Comparison of ENCODE assay signal across 13 mouse cellular contexts in the genomic region with DNA sequence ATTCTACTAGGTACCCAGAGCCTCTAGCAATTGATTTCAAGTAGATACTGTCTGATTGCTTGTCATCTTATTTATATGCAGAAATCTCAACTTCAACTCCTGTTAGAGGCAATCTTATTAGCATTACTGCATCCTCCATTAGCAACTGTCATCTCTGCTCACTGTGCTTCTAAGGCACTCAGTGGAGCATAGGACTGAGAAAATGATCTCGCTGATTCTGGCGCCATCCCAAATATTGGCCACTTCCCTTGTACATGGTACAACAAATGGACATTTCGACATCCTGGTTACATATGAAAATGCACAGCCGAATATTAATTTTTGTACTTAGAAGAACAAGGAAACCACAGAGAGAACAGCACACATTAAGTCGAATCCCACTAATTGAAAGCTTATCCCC.
"Had no signal": no experiment of that assay in that cellular context is flagged by ENCODE, and none has a peak within 500 bp of the region (broad histone marks: within the 10 kb centered on the region; RNA-seq: fewer than 3 reads in every experiment).

No protein-coding gene starts in this region.

- DNase-seq: kidney, postnatal 10 days; kidney, postnatal 4 days; lung, adult 2 months; lung, postnatal 14 days; thymus, postnatal 4 days had no signal

- H3K4me1 ChIP-seq: limb, embryonic 10.5 days; liver, embryonic 15.5 days; neural tube, embryonic 12.5 days had no signal

- H3K9me3 ChIP-seq: limb, embryonic 10.5 days; liver, embryonic 15.5 days; neural tube, embryonic 12.5 days had no signal

- H3K27me3 ChIP-seq: liver, embryonic 15.5 days; neural tube, embryonic 12.5 days had no signal

- H3K27ac ChIP-seq: layer of hippocampus, adult 2 months; limb, embryonic 10.5 days; liver, embryonic 15.5 days; macrophage; neural tube, embryonic 12.5 days; stomach, postnatal 0 days had no signal

- H3K4me3 ChIP-seq: layer of hippocampus, adult 2 months; limb, embryonic 10.5 days; liver, embryonic 15.5 days; myocyte; neural tube, embryonic 12.5 days had no signal

- H3K4me2 ChIP-seq: liver, embryonic 11.5 days; liver, embryonic 15.5 days; neural tube, embryonic 12.5 days had no signal

- H3K9ac ChIP-seq: liver, embryonic 15.5 days; neural tube, embryonic 12.5 days had no signal

- H3K36me3 ChIP-seq: limb, embryonic 10.5 days; liver, embryonic 15.5 days; neural tube, embryonic 12.5 days had no signal
